Mouse (Mus musculus) liver, embryonic 18 days (tissue): ENCODE data around the gene Gm21738. TPM values are rescaled to one million over a fixed set of nuclear protein-coding genes. Genes with fewer than 3 reads are reported as not detected.

ENCODE experiments used
- polyA plus RNA-seq: library from polyadenylated mRNA; depleted of rRNA; stranded (reverse); fragments of >200 nt; gene quantifications from 2 replicates; pipeline ENCODE4 v1.2.3, GENCODE M21; 2012; rRNA removed

Gm21738 gene
- not detected in 2 replicates for polyA plus RNA-seq

GRCm38 (mm10) chr14:19418830-19419229 lies at the start of gene Gm21738:
Gene Gm21738, minus strand, starts transcription at chr14:19418930.

Other genes starting within 250 kb of the Gm21738 start
- not detected in 2 replicates for gene Gm2244, start 131.0 kb upstream of the Gm21738 start, polyA plus RNA-seq
- gene Gm2237, start 166.2 kb upstream of the Gm21738 start, polyA plus RNA-seq = 0.29 and 0.41 TPM in 2 replicates
- gene Gm5458, start 183.7 kb upstream of the Gm21738 start, polyA plus RNA-seq = not detected in 2 replicates